Mouse (Mus musculus) forebrain, embryonic 15.5 days (tissue): Measurements from ENCODE around the gene Cnnm3. TPM values are rescaled to one million over a fixed set of nuclear protein-coding genes. Genes with fewer than 3 reads are reported as not detected.

Experiments
- ATAC-seq: fragments of 200-750 bp; cut with Nextera tagmentation; replicated peaks from 2 replicates; pipeline ENCODE4 v1.8.0; 2017; ENCODE audit warnings: mild to moderate bottlenecking, moderate TSS enrichment, moderate library complexity
- H3K27ac ChIP-seq: fragments of 300-500 bp; sonication (generic); replicated peaks from 2 replicates; pipeline ENCODE4 v1.5.1; 2015; ENCODE audit warnings: mild to moderate bottlenecking, inconsistent platforms
- H3K27me3 ChIP-seq: fragments of 300-500 bp; sonication (generic); 2 replicates; pipeline ENCODE4 v1.6.1; 2015; ENCODE audit warnings: inconsistent platforms
- H3K36me3 ChIP-seq: fragments of 300-500 bp; sonication (generic); 2 replicates; pipeline ENCODE4 v1.6.1; 2015; ENCODE audit warnings: mild to moderate bottlenecking, inconsistent platforms
- H3K4me1 ChIP-seq: fragments of 300-500 bp; sonication (generic); 2 replicates; pipeline ENCODE4 v1.6.1; 2015; ENCODE audit warnings: inconsistent platforms
- H3K4me2 ChIP-seq: fragments of 300-500 bp; sonication (generic); replicated peaks from 2 replicates; pipeline ENCODE4 v1.6.1; 2015; ENCODE audit warnings: mild to moderate bottlenecking, inconsistent platforms
- H3K4me3 ChIP-seq: fragments of 300-500 bp; sonication (generic); 2 replicates; pipeline ENCODE4 v1.5.1; 2015; ENCODE audit warnings: mild to moderate bottlenecking, inconsistent platforms
- H3K9ac ChIP-seq: fragments of 300-500 bp; sonication (generic); replicated peaks from 2 replicates; pipeline ENCODE4 v1.6.1; 2015; ENCODE audit warnings: mild to moderate bottlenecking, inconsistent platforms
- H3K9me3 ChIP-seq: fragments of 300-500 bp; sonication (generic); 2 replicates; pipeline ENCODE4 v1.6.1; 2016; ENCODE audit warnings: inconsistent platforms
- WGBS: fragments of 180-500 bp; shearing (Covaris S2); methylation state at CpG from one replicate; pipeline ENCODE4 v1.1.7; 2015; ENCODE audit warnings: mixed read lengths; 5-methylcytosine and 5-hydroxymethylcytosine counted together
- polyA plus RNA-seq: library from polyadenylated mRNA; unstranded; fragments of >200 nt; fragmentation: Nextera tagmentation; extraction: Ambion mirVana; gene quantifications from 2 replicates; pipeline ENCODE4 v1.2.1, GENCODE M21; 2015

Cnnm3 gene
- polyA plus RNA-seq, 1 experiment from 2014 or later = 5.9 TPM

DNA sequence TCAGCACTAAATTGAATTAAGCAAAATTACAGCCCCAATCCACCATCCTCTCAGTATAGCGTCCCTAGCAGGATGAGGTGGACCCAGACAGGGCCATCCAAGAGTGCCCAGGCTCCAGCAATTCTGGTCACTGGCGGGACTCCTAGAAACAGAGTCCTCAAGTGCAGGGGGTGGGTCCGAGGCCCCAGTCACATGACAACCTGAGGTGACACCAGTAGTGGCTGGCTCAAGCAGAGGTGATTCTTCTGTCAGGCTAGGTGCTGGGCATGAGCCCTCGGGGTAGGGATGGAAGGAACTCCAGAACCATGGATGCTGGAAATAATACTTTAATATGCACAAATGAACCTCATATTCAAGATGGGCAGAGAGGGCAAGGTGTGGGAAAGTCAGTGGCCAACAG, 50.7 kb downstream of the Cnnm3 start:
- WGBS = 74% methylated on average over 4 of the region's 4 CpGs
- Histone ChIP-seq H3K9ac (no peak overlapping the region), H3K4me2 (no peak overlapping the region), H3K27me3 (0 out of 2 replicates have a peak, but pooled peaks cover 3% of the 10 kb centered on the region), H3K9me3 (no peaks in the 10 kb centered on the region), H3K27ac (no peak overlapping the region), H3K36me3 (no peaks in the 10 kb centered on the region), H3K4me1 (peaks cover 8% of the 10 kb centered on the region), H3K4me3 (no peak overlapping the region)
- no peak for ATAC-seq

DNA sequence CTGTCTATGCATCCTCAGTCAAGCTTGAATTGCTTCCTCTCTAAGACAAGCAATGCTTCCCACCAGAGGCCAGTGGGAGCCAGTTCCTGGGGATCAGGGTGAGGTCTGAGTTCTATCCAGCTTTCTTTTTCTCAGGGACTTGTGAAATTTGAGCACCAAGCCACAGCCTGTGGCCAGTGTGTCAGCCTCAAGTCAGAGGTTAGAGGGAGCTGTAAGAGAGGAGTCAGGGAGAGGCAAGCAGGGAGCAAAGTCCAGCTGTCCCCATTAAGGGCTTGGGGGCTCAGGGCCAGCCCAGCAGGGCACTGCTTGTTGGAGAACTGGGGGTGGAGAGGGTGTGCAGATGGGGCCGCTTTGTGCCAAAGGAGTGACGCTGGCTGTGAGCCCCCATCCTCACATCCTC, 51.5 kb downstream of the Cnnm3 start:
- Histone ChIP-seq H3K36me3 (no peaks in the 10 kb centered on the region), H3K4me1 (peaks cover 8% of the 10 kb centered on the region), H3K9me3 (no peaks in the 10 kb centered on the region), H3K9ac (no peak overlapping the region), H3K4me2 (no peak overlapping the region), H3K27ac (no peak overlapping the region), H3K27me3 (0 out of 2 replicates have a peak, but pooled peaks cover 3% of the 10 kb centered on the region), H3K4me3 (no peak overlapping the region)
- WGBS = 76% methylated on average over 2 of the region's 2 CpGs
- ATAC-seq = no peak

DNA sequence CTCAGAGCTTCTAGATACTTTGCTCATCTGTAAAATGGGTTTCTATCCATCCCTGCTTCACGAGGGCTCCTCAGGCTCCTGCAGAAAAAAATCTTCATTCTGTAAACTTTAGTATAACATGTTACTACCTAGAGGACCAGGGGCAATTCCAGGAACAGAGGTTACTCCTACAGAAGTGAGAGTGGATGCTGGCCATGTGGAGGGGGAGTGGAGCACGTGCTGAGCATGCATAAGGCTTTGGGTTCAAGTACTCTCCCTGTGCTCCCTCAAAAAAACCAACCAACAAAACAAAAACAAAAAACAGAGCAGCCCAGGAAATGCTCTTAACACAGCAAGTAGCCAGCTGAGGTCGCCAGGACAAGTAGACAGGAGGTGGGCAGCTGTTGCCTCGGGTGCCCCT, 52.0 kb downstream of the Cnnm3 start:
- no peaks in the 10 kb centered on the region for H3K36me3 ChIP-seq
- no peak overlapping the region for H3K9ac ChIP-seq
- H3K9me3 ChIP-seq = no peaks in the 10 kb centered on the region
- no peak for ATAC-seq
- WGBS = 74% methylated on average over 4 of the region's 4 CpGs
- no peak overlapping the region for H3K27ac ChIP-seq
- peaks cover 5% of the 10 kb centered on the region for H3K4me1 ChIP-seq
- H3K4me3 ChIP-seq = no peak overlapping the region
- no peak overlapping the region for H3K4me2 ChIP-seq
- 0 out of 2 replicates have a peak, but pooled peaks cover 3% of the 10 kb centered on the region for H3K27me3 ChIP-seq

DNA sequence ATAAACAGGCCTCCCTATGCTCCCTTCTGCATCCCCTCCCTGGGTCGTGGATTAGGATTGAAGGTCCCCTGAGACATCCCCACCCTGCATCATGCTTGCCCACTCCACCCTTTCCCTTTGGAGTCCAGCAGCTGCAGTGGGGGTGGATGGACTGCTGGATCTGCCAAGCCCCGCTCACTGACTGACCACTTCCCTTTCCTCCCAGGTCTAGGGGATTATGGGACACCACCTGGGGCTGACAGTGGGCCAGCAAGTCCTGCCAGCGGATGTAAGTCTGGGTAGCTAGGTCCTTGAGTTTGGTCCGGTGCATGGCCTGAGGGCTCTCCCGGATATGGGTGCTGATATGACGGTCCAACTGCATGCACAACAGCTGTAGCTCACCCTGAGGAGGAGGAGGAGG, 52.4 kb downstream of the Cnnm3 start:
- no peak overlapping the region for H3K9ac ChIP-seq
- no peaks in the 10 kb centered on the region for H3K9me3 ChIP-seq
- H3K4me1 ChIP-seq = no peaks in the 10 kb centered on the region; the same call in 1 of the 2 replicates
- no peak for ATAC-seq
- H3K4me3 ChIP-seq = no peak overlapping the region
- no peak overlapping the region for H3K27ac ChIP-seq
- WGBS = 79% methylated on average over 6 of the region's 6 CpGs
- no peak overlapping the region for H3K4me2 ChIP-seq
- H3K36me3 ChIP-seq = no peaks in the 10 kb centered on the region
- 0 out of 2 replicates have a peak, but pooled peaks cover 3% of the 10 kb centered on the region for H3K27me3 ChIP-seq

DNA sequence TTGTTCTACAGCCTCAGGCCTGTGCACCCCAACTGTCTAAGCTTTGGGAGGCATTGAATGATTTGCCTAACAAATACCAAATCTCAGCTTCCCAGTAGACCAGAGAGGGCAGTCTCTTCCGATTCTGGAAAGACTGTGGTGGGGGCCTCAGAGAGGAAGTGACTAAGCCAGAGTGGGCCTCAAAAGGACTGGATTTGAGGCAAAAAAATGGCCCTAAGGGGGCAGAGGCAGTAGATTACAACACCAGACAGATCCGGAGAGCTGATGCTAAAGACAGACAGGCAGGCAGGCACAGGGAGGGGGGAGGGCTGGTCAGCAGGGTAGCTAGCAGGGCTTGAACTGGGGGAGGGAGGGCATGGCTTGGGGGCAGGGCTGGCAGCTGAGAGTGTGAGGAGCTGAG, 54.8 kb downstream of the Cnnm3 start:
- Histone ChIP-seq H3K9me3 (no peaks in the 10 kb centered on the region), H3K36me3 (no peaks in the 10 kb centered on the region), H3K27ac (no peak overlapping the region), H3K27me3 (0 out of 2 replicates have a peak, but pooled peaks cover 3% of the 10 kb centered on the region), H3K9ac (no peak overlapping the region), H3K4me1 (no peaks in the 10 kb centered on the region), H3K4me3 (no peak overlapping the region), H3K4me2 (no peak overlapping the region)
- WGBS = 8% methylated on average over 2 of the region's 2 CpGs
- no peak for ATAC-seq

DNA sequence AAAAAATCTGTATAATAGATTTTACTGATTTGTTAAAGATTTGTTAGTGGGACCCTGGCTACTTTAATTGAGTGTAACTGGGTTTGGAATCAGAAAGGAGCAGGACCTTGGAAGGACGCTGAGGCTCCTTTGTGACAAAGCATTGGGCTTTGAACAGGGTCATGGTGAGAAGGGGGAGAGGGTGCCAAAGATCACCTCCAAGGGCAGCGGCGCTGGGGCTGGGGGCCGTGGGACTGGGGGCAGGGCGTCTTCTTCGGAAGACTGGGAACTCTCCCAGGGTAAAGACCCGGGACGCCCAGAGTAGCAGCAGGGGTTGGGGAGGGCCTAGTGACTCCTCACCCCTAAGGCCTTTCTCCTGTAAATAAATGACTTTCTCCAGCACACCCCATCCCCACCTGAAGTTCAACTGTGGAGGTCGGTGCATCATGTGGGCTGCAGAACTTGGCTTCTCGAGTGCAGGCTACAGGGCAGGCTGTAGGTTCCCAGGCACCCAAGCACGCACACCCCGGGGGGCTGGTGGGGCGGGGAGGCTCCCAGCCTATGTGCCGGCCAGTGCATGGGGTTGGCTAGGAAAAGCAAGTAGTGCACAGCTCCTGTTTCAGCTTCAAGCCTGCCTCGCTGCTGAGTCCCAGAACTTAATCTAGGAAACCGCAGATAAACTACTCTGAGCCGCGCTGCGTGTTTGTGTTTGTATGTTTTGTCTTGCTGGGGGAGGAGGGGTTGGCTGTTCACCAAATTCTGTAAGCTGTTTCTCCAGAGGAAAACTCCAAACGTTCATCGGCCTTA, 56.3 kb downstream of the Cnnm3 start:
- no peaks in the 10 kb centered on the region for H3K36me3 ChIP-seq
- no peak overlapping the region for H3K9ac ChIP-seq
- H3K4me2 ChIP-seq = no peak overlapping the region
- WGBS = 45% methylated on average over 21 of the region's 21 CpGs
- H3K4me1 ChIP-seq = no peaks in the 10 kb centered on the region
- H3K4me3 ChIP-seq = no peak overlapping the region
- ATAC-seq = no peak
- no peak overlapping the region for H3K27ac ChIP-seq
- no peaks in the 10 kb centered on the region for H3K27me3 ChIP-seq
- H3K9me3 ChIP-seq = no peaks in the 10 kb centered on the region

DNA sequence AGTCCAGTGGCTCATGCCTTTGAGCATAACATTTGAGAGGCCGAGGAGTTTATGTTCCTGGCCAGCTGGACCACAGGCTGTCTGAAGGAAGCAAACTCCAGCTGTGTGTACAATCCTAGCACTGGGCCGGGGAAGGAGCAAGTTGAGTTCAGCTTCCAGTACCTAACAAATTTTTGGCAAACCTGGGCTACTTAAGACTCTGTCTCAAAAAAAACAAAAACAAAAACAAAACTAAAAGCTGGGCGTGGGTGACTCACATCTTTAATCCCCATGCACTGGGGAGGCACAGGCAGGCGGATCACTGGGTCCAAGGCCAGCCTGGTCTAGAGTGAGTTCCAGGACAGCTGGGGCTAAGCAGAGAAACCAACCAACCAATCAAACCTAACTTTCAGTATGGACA, 57.1 kb downstream of the Cnnm3 start:
- 77% methylated on average over 4 of the region's 4 CpGs for WGBS
- Histone ChIP-seq H3K4me2 (no peak overlapping the region), H3K27me3 (no peaks in the 10 kb centered on the region), H3K9ac (no peak overlapping the region), H3K4me1 (no peaks in the 10 kb centered on the region), H3K4me3 (no peak overlapping the region), H3K9me3 (no peaks in the 10 kb centered on the region), H3K36me3 (no peaks in the 10 kb centered on the region), H3K27ac (no peak overlapping the region)
- no peak for ATAC-seq

DNA sequence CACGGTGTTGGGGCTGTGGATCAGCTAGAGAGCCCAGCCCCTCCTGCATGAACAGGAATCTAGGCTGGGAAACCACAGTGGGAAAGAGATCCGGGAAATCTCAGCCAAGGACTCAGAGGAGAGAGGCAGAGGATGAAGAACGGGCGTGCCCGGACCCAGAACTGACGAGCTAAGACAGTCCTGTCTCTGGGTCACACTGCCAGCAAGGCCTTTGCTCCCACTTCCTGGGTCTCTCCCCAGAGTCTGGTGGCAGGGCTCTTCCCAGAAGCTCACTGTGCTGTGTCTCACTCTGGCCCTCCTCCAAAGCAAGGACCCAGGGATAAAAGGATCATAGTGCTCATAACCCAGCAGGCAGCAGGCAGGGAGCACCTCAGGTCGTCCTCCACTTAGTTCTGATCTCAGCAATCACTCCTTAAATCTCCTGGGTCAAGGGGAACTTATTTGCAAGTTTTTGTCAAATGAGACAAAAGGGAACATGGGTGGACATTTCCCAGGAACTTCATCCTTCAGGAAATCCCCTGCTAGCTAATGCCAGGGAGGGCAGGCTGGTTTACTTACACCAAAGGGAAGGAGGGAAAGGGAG, 58.1 kb downstream of the Cnnm3 start:
- Histone ChIP-seq H3K4me1 (0 out of 2 replicates have a peak, but pooled peaks cover 5% of the 10 kb centered on the region), H3K9ac (no peak overlapping the region), H3K36me3 (no peaks in the 10 kb centered on the region), H3K27me3 (no peaks in the 10 kb centered on the region), H3K27ac (no peak overlapping the region), H3K4me3 (no peak overlapping the region), H3K4me2 (no peak overlapping the region), H3K9me3 (no peaks in the 10 kb centered on the region)
- 47% methylated on average over 7 of the region's 7 CpGs for WGBS
- ATAC-seq = no peak

DNA sequence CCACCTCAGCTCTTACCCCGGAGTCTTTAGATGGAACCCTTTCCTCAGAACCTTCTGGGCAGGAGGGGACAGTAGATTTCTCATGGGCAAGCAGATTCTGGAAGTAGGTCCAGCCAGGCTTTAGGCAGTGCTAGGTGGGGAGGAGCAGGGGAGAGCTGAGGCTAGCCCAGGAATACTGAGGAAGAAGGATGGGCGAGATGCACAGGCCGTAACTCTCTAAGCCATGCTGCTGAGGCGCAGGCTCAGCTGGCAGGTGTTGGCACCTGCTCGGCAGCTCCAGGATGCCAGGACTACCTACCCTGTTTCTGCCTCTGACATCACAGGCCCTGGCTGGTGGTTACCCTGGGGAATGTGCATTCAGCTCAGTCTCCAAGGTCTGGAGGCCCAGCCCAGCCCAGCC, 58.7 kb downstream of the Cnnm3 start:
- Histone ChIP-seq H3K27me3 (no peaks in the 10 kb centered on the region), H3K9ac (no peak overlapping the region), H3K4me3 (no peak overlapping the region), H3K4me2 (no peak overlapping the region), H3K27ac (no peak overlapping the region), H3K9me3 (no peaks in the 10 kb centered on the region), H3K4me1 (0 out of 2 replicates have a peak, but pooled peaks cover 6% of the 10 kb centered on the region), H3K36me3 (no peaks in the 10 kb centered on the region)
- 84% methylated on average over 5 of the region's 5 CpGs for WGBS
- ATAC-seq = no peak

DNA sequence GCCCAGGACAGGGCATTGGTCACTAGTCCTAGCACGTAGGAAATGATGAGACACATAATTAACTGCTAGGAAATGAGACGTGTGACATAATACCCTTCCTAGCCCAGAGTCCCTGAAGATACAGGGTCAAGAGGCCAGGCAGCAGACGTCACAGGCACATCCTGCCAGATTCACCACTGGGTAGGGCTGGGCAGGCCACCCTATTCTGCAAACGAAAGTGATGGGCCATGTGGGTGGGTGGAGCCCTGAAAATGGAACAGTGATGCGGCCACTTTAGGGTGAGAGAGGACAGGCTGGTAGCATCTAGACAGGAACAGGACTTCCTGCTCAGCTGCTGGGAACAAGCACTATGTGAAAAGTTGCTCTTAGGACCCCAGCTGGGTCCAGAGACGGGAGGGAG, 60.0 kb downstream of the Cnnm3 start:
- Histone ChIP-seq H3K9me3 (no peaks in the 10 kb centered on the region), H3K9ac (no peak overlapping the region), H3K27me3 (no peaks in the 10 kb centered on the region), H3K36me3 (no peaks in the 10 kb centered on the region), H3K27ac (no peak overlapping the region), H3K4me2 (no peak overlapping the region), H3K4me1 (0 out of 2 replicates have a peak, but pooled peaks cover 6% of the 10 kb centered on the region), H3K4me3 (no peak overlapping the region)
- 68% methylated on average over 6 of the region's 6 CpGs for WGBS
- ATAC-seq = no peak

DNA sequence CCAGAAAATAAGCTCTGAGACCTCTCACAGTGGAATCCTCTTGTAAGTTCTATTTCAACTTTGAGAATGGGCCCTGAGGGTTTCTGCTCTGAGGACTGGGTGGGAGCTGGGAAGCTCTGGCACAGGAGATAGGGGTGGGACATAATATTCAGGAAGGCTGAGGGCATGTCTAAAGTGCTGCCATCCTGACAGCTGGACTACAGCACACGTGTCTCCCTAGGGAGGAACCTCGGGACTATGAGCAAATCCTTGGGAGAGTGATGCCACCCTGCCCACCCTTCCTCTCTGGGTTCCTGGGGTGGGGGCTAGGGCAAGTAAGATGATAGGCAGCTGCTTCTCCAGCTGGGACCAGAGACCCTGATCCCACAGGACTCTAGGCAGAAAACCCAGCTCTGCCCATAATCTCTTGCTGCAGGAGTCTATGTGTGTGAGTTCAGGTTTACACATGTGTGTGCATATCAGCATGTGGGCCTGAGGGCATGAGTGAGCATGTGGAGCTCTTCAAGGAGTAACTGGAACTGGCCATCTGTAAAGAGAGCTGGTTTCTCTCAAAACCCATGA, 60.6 kb downstream of the Cnnm3 start:
- Histone ChIP-seq H3K4me3 (no peak overlapping the region), H3K4me1 (0 out of 2 replicates have a peak, but pooled peaks cover 6% of the 10 kb centered on the region), H3K36me3 (no peaks in the 10 kb centered on the region), H3K27me3 (no peaks in the 10 kb centered on the region), H3K9me3 (no peaks in the 10 kb centered on the region), H3K9ac (no peak overlapping the region), H3K4me2 (no peak overlapping the region), H3K27ac (no peak overlapping the region)
- 62% methylated on average over 2 of the region's 2 CpGs for WGBS
- no peak for ATAC-seq

DNA sequence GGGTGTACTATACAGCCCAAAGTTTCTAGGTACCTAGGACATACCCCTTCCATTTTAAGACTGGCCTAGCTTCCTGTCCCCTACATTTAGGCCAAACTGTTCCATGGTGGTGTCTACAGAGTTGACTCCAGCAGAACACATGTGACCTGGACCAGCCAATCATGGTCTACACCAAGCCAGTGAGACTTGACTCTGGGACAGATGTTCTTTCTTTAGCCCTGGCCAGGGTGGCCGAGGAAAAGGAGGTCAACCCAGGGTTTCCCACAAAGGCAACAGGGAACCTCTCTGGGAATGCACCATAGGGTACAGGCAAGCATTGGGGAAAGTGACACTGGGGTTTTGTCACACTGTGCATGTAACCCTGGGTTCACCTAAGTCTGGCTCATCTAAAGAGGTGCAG, 61.0 kb downstream of the Cnnm3 start:
- Histone ChIP-seq H3K9ac (no peak overlapping the region), H3K4me3 (no peak overlapping the region), H3K4me2 (no peak overlapping the region), H3K27me3 (no peaks in the 10 kb centered on the region), H3K36me3 (no peaks in the 10 kb centered on the region), H3K27ac (no peak overlapping the region), H3K4me1 (0 out of 2 replicates have a peak, but pooled peaks cover 6% of the 10 kb centered on the region), H3K9me3 (no peaks in the 10 kb centered on the region)
- no peak for ATAC-seq
- whole genome bisulfite sequencing = 79% methylated on average over 1 of the region's 1 CpGs
